Mouse (Mus musculus): ENCODE data around the gene Psmd9.
"Not testable (repeated sequence)": the region's sequence is repeated elsewhere in the genome, so short reads cannot be mapped to it uniquely, and the experiment has no call there.

Psmd9 gene

DNA sequence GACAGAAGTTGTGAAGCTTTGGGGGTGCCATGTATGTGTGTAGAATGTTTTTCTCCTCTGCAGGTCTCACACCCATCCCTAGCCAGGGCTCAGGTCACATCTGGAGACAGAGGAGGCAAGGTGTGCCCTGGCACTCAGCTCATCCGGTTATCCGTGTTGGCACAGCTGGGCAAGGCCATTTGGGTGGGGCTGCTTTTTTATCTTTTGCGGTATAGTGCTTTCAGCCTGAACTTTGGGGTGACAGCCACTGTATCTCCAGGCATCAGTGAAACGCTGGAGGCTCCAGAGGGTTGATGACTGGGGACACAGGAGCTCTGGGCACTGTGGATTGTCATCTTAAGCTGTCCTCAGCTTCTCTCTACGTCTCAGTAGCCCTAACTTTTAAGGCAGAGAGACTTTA is 24.2 kb downstream of the Psmd9 start:
- no peak for DNase-seq

DNA sequence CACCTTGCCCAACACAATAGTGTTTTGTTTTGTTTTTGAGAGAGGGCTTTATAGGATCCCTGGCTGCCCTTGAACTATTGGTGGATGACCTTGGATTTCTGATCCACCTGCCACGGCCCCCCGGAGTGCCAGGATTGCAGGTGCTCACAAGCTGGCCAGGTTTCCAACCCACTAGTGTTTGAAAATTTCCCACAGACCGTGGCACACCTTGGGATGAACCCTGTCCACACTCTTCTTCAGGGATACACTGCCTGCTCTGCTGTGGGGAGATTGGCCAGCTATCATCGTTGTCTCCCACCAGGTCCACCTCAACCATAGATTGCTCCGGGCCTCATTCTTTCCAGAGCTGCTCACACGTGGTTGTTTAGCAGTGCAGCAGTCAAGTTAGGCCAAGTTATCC is 25.6 kb downstream of the Psmd9 start:
- no peak for DNase-seq

DNA sequence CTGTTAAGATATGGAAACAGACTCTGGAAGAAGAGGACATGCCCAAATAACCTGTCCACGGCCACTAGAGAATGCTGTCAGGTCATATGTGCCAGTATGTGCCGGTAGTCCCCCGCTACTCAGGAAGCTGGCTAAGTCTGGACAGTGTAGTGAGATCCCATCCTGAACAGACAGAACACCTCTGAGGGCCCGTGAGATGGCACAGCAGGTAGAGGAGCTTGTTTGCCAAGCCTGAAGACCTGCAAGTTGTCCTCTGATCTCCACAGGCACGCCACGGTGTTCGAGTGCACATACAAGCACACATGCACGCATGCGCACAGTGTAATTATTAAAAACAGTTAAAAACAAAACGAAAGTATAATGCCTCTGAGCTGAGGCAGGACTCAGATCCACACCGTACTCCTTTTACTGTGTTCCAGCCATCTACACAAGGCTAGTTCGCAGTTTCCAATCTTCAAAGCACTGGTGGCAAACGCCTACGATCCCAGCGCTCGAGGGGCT is 26.3 kb downstream of the Psmd9 start:
- no peak for DNase-seq

DNA sequence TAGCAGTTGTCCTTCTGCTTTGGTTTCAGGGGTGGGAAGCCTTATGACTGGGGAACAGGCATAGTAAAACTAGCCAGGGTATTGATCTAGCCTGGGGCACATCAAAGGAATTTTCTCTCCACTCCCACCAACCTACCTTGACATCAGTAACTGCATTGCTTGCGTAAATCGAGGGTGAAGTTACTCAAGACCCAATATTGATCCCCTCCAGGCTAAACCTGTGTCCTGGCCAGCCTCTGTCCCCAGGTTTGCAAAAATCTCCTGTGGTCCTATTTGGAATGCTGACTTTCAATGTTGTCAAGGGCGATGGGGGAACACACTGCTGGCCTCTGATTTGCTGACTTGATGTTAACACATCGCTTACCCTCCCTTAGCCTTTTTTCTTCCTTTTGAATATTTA is 27.5 kb downstream of the Psmd9 start:
- DNase-seq, result no peak

DNA sequence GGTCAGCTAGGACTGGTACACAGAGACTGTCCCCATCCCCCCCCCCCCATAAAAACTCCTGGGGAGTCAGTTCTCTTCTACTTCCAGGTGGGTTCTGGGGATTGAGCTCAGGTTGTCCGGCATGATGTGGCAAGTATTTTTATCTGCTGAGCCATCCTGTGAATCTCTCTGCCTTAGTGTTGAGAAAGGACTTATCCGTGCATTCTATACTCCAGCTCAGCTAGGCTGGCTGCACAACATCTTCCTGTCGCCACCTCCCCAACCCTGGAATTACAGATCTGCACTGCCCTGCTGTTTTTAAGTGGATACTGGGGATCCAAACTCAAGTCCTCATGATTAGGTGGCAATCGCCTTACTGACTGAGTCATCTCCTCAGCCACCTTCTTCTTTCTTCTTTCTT is 29.3 kb downstream of the Psmd9 start:
- DNase-seq, result no peak

DNA sequence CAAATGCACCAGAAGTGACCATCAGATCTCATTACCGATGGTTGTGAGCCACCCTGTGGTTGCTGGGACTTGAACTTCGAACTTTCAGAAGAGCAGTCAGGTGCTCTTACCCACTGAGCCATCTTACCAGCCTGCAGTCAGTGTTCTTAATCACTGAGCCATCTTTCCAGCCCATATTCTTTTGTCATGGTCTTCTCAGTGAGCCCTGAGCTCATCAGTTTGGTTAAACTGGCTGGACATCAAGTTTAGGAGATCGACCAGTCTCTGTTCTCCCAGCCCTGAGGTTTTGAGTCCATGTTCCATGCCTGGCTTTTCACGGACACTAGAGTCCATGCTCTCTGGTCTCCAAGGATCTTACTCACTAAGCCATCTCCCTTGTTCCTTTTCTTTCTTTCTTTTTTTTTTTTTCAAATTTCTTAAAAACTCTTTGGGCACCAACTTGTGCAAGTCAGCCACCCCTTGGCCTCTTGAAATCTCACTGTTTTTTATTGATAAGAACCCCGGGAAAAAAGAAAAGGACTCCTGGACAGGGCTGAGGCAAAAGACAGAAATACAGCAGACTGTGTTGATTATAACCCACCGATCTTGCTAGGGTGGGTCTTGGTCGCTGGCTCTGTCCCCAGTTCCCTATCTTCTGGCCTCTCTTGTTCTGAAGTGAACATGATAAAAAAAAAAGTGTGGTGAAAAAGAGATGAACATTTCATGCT is 31.8 kb downstream of the Psmd9 start:
- DNase-seq, result not testable (repeated sequence)

DNA sequence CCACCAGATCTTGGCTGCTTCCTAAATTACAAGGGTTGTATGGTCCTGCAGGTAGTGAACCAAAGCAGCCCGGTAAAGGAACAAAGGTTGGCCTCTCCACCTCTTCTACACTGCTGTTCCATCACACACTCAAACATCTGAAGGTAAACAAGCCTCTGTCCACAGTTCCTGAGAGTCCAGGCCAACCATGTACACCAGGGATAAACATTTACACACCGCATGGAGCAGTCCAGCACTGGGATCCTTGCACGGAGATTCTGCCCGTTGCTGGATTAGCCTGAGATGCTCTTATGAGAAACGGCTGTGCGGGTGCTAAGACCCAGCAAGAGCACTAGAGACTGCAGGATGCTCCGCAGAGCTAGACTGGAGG is 32.3 kb downstream of the Psmd9 start:
- no peak for DNase-seq

DNA sequence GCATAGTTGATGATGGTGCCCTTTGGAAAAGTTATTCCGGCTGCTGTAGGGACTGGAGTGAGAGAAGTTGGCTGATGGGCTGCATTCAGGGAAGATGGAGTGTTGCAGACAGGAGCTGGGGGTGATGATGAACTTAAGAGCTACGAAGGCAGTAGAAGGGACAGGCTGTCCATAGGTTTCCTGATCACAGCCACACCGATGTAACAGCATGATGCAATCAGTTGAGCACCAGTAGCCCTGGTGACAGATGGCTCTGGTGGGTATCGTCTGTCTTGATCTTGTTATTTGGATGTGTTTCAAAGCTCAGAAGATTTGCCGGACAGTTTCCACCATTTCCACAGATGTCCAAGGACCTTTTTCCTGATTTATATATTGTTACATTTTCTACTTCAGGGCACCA is 32.8 kb downstream of the Psmd9 start:
- no peak for DNase-seq

DNA sequence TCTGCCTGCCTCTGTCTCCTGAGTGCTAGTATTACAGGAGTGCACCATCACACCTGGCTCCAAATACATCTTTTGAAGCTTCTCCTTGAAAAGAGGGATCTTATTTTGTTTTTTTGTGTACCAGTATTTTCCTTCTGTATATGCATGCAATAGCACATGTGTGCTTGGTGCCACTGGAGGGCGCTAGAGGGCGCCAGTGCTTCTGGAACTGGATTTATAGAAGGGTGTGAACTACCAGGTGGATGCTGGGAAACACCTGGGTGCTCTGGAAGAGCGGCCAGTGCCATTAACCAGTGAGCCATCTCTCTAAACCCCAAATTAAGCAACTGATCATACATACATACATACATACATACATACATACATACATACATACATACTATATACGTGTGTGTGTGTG is 33.6 kb downstream of the Psmd9 start:
- not testable (repeated sequence) for DNase-seq

DNA sequence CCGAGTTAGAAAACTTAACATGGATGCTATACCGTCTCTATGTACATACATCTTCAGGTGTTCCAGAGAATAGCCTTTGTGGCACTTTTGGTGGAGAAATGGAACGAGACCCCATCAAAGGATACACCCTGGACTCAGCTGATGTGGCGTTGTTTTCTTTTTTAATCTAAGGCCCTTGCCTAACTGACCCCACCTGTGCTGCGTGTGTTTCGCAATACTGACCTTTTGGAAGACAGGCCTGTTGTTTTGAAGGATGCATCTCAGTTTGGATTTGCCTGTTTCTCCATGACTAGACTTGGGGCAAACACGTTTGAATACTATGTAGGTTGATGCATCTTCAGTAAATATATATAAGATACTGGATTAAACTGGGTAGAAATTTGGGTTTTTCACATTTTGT is 34.4 kb downstream of the Psmd9 start:
- DNase-seq, result not testable (repeated sequence)

DNA sequence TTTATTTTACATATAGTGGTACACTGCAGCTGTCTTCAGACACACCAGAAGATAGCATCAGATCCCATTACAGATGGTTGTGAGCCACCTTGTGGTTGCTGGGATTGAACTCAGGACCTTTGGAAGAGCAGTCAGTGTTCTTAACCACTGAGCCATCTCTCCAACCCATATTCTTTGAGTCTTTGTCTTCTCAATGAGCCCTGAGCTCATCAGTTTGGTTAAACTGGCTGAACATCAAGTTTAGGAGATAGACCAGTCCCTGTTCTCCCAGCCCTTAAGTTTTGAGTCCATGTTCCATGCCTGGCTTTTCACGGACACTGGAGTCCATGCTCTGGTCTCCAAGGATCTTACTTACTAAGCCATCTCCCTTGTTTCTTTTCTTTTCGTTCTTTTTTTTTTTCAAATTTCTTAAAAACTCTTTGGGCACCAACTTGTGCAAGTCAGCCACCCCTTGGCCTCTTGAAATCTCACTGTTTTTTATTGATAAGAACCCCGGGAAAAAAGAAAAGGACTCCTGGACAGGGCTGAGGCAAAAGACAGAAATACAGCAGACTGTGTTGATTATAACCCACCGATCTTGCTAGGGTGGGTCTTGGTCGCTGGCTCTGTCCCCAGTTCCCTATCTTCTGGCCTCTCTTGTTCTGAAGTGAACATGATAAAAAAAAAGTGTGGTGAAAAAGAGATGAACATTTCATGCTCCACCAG is 53.3 kb downstream of the Psmd9 start:
- not testable (repeated sequence) for DNase-seq

DNA sequence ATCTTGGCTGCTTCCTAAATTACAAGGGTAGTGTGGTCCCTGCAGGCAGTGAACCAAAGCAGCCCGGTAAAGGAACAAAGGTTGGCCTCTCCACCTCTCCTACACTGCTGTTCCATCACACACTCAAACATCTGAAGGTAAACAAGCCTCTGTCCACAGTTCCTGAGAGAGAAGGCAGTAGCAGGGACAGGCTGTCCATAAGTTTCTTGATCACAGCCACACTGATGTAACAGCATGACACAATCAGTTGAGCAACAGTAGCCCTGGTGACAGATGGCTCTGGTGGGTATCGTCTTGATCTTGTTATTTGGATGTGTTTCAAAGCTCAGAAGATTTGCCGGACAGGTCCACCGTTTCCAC is 53.8 kb downstream of the Psmd9 start:
- no peak for DNase-seq

DNA sequence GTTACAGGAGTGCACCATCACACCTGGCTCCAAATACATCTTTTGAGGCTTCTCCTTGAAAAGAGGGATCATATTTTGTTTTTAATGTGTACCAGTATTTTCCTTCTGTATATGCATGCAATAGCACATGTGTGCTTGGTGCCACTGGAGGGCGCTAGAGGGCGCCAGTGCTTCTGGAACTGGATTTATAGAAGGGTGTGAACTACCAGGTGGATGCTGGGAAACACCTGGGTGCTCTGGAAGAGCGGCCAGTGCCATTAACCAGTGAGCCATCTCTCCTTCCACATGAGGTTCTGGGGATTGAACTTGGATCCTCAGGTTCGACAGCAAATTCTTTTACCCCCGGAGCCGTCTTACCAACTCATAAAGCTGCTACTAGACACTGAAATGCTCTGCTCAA is 54.6 kb downstream of the Psmd9 start:
- DNase-seq, result not testable (repeated sequence)

DNA sequence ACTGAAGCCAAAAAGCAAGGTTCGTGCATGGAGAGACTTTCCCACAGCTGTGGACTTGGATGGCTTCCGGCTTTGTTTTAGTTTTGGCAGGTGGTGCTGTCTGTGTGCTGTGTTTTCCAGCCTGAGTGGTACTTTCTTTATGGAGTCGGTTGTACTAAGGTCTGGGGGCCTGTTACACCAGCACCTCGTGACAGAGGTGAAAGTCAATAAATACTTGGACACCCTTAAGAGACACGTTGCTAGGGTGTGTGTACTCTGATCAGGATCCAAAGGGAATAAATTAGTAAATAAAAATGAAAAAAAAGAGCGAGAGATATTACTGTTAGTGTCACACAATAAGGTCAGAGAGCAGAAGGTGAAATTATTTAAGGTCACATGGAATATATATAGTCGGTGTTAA is 57.6 kb downstream of the Psmd9 start:
- DNase-seq, result no peak

DNA sequence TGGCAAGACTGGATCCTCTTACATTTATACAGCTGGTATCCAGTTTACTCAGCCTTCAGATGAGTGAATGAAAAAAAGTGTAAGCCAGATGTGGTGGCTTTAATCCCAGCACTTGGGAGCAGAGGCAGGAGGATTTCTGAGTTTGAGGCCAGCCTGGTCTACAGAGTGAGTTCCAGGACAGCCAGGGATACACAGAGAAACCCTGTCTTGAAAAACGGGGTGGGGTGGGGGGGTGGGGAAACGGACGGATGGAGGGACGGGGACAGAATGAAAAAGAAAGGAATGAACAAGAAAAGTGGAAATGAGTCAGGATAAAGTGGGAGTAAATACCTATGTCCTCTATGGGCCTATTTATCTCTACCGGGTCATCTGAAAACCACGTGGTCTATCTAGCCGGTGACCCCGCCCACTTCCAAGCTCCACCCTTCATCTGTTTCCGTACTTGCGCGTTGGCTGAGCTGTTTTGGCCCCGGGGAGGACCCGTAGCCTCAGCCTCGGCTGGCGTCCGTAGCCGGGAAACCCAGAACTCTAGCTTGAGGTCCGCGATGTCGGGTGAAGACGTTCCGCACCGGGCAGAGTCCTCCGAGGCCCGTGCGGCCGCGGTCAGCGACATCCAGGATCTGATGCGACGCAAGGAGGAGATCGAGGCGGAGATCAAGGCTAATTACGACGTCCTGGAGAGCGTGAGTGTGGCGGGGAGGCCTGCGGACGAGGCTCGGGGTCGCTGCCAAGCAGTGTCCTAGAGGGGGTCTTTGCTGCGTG is 58.7 kb downstream of the Psmd9 start:
- peak; percentile 87 to 95 for DNase-seq

DNA sequence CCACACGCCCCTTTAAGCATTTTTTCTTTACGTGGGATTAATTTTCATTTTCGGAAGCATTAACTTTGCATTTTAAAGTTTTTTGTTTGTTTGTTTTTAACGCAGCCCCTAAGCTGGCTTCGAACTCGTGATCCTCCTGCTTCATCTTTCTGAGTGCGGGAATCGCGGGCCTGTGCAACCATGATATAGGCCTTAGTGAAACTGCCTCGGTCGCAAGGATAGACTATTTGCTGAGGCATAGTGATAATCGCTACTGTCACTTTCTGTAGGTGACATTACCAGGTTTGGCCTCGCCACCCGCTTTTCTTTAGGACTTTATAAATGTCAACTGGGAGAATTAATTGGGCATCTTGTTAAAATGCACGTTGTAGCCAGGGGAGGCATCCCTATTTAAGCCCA is 59.3 kb downstream of the Psmd9 start:
- DNase-seq, result no peak

DNA sequence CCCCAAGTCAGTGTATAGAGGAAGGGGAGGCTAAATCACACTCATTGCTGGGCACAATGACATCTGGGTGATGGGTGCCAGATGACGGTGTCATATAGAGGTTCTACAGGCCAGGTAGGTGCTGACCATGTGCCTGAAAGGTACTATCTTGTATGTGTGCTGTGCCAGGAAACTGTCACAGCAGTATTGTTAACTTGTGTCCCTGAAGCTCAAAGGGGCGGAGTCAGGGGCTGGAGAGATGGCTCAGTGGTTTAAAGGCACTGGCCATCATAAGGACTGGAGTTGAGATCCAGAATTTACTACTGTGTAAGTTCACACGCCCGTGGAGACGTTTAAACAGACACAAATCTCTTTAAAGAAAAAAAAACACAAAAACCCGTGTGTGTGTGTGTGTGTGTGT is 60.1 kb downstream of the Psmd9 start:
- no peak for DNase-seq

DNA sequence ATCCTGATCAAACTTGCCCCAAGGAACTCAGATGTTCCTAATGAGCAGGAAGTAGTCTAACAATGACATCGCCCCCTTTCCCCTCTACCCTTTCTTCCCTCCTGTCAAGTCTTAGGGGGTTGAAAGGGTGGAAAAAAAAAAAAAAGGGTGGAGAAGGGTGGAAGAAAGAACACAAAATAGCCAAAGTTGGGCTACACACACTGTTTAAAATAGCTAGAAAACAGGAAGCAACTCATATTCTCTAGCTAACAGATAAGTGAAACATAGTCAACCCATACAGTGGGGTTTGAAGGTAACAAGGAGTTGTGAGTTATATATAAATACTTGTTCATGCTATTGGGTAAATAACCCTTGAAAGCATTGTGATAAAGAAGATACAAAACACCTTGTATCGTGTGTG is 63.0 kb downstream of the Psmd9 start:
- DNase-seq, result no peak

DNA sequence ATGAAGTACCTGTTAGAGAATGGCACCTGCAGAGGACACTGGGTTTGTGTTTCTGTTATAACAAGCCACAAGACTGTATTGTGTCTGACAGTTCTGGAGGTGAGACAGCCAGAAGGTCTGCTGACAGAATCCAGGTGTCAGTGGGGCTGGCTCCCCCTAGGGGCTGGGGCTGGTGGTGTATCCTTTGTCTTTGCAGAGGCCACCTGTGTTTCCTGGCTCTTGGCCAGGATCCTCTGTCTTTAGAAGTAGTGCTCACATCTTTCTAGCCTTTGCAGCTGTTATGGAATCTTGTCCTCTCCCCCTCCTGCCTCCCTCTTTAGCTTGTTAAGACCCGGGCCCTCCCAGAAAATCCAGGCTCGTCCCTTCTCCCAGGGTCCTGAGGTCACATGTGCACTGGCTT is 66.5 kb downstream of the Psmd9 start:
- DNase-seq, result peak; percentile 23 to 61

DNA sequence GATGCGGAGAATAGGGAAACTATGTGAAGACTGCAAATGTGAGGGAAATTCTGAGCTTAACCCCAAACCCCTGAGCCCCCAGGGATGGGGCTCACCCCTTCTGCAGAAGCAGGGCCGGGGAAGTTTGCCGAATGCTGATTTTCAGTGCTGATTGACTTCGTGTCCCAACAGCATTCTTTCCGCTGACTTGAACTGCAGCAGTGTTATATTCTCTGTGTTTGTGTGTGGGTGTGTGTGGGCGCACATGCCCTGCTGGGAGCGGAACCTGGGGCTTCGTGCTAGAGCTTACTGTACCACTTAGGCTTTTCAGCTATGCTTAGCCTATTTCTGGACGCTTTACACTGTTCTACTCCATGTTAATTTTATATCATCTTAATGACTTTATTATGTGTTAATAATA is 67.2 kb downstream of the Psmd9 start:
- DNase-seq, result no peak

DNA sequence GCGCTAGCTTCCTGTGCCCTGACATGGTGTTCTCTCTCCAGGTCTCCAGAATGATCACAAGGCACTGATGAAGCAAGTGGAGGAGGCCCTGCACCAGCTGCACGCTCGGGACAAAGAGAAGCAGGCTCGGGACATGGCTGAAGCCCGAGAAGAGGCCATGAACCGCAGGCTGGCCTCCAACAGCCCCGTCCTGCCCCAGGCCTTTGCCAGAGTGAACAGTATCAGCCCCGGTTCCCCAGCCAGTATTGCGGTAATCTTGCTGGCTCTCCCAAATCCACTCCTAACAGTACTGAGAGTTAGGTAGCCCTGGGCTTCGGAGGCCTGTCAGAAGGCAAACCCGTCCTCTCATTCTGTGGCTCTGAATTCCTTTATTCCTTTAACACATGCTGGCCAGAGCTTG is 70.3 kb downstream of the Psmd9 start:
- no peak for DNase-seq

DNA sequence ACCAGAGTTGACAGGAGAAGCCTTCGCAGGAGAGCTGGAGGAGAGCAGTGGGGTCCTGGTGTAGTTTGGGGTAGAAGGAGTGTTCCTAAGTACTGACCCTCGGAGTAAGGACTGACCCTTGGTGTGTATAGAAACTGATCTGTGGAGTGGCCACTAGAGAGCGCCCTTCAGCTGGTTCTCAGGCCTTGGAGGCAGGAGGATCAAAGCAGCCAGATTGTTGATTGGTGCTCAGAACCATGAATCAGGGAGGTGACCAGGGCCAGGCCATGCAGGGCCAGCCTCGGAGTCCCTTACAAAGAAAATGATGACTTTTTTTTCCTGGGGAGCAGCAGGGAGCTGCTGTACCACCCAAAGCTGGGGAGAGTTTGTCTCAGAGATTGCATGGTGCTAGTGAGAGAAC is 76.3 kb downstream of the Psmd9 start:
- DNase-seq, result peak in 1 of 2 experiments; percentile 44

DNA sequence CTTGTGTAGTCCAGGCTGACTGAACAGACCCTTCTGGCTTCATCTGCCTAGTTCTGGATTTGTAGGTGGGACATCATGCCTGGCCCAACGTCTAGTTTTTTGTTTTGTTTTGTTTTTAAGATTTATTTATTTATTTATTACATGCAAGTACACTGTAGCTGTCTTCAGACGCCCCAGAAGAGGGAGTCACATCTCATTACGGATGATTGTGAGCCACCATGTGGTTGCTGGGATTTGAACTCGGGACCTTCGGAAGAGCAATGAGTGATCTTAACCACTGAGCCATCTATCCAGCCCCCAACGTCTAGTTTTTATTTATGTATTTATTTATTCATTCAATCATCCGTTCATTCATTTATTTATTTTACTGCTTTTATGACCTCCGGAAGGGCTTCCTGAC is 82.2 kb downstream of the Psmd9 start:
- DNase-seq, result no peak

DNA sequence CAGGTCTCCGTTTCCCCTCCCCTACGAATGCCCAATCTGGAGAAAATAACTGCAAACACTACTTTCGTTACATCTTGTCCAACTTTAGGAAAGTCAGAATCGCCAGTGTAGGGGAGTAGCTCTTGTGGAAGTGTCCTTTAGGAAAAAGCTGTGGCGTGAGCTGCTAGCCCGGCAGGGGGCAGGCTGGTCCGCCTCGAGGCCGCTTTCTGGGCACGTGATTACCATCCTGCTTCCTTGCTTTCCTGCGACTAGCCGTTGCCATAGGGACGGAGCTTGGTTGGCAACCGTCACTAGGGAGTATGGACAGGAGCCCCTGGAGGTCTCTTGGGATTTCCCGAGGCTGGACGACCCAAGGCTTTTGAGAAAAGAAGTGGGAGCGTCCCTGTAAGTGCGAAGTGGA is 82.6 kb downstream of the Psmd9 start, which contains the start of gene Wdr66:
TSS of gene Wdr66 (plus strand) at position 269 of the 400 bp plus-strand sequence.
- DNase-seq, result peak; percentile 22 to 51
